Mouse (Mus musculus) embryo, embryonic 10.5 days (tissue): ENCODE measurements around the gene Selenok.

Experiments
- DNase-seq: peaks from one replicate; pipeline ENCODE4 v3.0.0-alpha.2; 2015; ENCODE audit warnings: low spot score

Gene Selenok

DNA sequence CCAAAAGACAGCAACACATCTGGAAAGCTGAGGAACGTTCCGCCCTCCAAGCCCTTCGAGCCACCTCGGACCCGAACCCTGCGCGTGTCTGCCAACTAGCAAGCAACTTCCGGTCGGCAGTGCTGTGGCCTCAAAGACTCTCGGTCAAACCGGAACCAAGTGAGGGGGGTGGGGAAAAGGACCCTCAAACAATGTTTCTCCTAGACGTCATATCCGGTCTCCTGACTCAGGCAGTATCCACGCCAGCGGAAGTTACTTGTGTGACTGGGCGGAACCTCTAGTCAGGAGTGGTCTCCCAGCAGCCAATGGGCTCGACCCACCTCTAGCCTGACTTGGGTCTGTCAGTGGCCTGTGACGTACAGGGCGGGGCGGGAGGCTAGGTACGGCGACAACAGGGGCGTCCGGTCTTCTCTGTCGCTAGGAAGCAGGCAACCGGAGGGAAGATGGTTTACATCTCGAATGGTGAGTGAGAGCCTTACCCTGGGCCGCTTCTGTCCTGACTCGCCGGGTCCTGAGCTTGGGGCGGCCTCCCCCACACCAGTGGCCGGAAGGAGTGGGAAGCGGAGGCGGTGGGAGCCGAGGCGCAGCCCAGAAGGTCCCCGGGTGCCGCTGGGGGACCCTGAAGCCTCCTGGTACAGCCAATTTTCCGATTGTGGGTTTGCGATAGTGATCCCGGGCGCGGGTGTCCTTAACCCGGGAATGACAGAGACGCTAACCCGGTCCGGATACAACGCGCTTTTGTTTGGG, at the start of gene Selenok:
Gene Selenok, plus strand, starts transcription at position 234 of the 747 bp plus-strand sequence.
- DNase-seq: peak; percentile 100

DNA sequence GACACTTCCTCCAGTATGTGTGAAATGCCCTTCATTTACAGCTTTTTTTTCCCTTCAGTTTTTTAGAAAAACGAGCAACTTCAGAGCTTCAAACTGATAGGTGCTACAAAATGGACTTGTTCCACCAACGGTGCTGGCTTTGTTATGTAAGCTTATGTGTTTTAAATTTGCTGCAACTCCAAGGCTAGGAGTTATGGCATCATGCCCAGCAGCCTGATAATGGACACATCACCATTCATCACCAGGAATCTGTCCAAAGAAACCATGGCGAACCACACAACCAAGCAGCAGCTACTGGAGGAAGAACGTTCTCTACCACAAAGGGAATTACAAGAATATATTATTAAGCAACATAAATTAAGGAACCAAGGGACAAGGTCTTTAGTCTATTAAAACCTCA, 39.1 kb upstream of the Selenok start:
- DNase-seq: no peak

DNA sequence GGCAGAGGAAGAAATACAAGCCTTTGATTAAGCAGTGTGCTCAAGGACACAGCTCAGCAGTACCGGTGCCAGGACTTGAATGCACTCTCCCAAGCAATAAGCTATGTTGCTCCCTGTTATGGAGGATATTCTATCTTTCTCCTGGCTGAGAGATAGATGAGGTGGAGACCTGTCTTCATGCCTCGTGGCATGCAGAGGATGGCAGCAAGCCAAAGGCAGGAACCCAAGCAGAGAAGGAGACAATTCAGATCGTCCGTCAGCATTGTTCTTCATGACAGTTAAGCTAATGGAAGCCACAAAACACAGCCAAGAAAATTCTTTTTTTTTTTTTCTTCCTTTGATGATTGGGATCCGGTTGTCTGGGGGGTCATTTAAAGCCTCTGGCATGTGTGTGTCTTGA, 32.6 kb upstream of the Selenok start:
- DNase-seq: no peak

DNA sequence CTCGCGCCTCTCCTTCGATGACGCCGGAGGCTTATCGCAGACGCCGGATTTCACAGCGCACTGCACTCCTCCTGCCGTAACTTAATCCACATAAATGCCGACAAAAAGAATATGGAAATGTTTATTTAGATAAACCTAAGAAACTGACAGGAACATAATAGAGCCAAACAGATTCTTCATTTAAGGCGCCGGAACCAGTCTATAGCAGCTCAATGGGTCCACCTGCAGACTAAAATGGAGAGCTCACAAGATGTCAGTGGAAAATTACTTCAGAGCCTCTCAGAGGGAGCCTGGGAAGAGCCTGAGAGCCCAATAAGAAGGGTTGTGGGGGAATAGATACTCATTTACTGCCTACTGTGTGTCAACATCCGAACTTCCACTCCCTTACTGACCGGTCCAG, 30.6 kb upstream of the Selenok start:
- DNase-seq: no peak

- peak; percentile 32 for DNase-seq
Observed at GRCm38 (mm10) chr14:29939600-29940312, 28.4 kb upstream of the Selenok start.

DNA sequence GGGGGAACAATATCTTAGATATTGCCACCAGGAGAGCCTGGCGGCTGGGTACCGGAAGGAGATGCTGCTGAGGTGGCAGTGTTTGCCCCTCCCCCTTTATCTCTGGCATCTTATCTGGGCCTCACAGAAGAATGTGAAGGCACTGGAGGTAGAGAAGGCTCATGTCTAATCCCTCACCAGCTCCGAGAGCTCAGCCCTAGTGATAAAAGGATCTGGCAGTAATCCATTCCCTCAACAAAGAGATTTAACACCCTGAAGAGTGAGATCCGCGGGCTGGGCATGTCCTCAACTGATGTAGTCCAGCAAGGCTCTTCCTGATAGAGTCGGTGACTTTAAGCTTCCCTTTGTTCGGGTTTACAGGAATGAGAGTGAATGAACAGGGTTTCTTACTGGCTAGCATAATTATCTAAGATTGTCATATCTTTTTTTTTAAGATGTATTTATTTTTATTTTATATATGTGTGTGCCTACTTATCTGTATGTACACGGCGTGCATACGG, 27.7 kb upstream of the Selenok start:
- DNase-seq: peak; percentile 34

DNA sequence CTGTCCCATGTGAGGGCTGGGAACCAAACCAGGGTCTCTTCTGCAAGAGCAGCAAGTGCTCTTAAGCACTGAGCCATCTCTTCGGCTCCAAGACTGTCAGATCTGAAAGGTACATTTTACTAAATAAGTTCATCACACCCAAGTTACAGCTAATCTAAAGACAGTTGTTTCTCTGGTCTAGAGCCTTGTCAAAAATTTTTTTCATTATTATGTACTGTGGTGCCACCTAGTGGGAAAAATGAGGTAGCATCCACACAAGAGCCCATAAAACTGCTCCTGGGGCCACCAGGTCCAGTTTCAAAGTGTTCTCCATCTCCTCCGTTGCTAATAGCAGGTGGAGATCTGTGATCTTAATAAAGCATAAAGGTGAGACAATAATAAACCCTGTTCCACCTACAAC, 27.2 kb upstream of the Selenok start:
- DNase-seq: peak; percentile 77

- no peak for DNase-seq
Observed at GRCm38 (mm10) chr14:29946761-29947309, 21.3 kb upstream of the Selenok start.

GRCm38 (mm10) chr14:29950805-29951204, 17.3 kb upstream of the Selenok start:
- DNase-seq: no peak

GRCm38 (mm10) chr14:29957393-29957792, 10.7 kb upstream of the Selenok start:
- no peak for DNase-seq

DNA sequence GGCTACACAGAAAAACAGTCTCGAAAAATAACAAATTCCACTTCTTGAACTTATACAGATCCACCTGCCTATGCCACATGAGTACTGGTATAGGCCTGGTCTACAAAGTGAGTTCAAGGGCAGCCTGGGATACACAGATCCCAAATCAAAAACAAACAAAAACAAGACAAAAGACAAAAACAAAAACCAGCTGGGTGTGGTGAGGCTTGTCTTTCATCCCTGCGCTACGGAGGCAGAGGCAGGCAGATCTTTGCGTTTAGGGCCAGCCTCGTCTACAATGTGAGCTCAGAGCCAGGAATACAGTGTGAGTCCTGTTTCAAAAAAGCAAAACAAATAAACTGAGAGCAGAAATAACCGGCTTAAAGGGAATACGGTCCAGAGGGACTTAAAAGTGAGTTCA, 497 bp upstream of the Selenok start:
- DNase-seq: no peak

- DNase-seq: no peak
Observed at GRCm38 (mm10) chr14:29971446-29971845, 3.3 kb downstream of the Selenok start.

DNA sequence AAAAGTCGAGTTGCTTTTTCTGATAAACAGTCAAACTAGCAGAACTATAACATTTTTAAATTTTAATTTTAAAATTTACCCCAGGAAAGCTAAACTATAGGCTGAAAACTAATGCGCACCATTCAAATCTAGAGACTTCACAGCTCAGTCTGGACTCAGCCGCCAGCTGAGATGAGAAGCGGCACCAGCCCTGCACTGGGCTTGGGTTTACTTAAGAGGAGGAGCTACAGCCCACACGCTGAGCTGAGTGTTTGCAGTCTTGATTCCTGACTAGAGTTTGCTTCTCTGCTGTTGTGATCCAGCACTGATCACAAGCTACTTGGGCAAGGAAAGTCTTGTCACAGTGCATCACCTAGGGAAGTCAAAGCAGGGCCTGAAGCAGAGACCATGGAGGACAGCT, 3.9 kb downstream of the Selenok start:
- no peak for DNase-seq

DNA sequence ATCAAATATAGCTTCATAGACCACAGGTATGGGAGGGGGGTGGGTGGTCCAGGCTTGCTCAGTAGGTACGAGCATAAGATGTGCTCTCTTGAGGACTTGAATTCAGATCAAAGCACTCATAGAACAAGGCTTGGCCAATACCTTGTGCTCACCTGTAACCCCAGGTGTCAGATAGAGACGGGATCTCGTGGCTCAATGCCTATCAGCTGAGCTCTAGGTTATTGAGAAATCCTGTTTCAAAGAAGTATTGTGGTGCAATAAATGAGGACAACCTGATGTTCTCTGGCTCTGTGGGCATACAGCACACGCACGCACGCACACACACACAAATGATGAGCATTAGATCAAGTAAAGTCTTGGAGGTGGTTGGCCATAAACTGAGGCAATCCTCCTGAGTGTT, 8.8 kb downstream of the Selenok start:
- DNase-seq: no peak

DNA sequence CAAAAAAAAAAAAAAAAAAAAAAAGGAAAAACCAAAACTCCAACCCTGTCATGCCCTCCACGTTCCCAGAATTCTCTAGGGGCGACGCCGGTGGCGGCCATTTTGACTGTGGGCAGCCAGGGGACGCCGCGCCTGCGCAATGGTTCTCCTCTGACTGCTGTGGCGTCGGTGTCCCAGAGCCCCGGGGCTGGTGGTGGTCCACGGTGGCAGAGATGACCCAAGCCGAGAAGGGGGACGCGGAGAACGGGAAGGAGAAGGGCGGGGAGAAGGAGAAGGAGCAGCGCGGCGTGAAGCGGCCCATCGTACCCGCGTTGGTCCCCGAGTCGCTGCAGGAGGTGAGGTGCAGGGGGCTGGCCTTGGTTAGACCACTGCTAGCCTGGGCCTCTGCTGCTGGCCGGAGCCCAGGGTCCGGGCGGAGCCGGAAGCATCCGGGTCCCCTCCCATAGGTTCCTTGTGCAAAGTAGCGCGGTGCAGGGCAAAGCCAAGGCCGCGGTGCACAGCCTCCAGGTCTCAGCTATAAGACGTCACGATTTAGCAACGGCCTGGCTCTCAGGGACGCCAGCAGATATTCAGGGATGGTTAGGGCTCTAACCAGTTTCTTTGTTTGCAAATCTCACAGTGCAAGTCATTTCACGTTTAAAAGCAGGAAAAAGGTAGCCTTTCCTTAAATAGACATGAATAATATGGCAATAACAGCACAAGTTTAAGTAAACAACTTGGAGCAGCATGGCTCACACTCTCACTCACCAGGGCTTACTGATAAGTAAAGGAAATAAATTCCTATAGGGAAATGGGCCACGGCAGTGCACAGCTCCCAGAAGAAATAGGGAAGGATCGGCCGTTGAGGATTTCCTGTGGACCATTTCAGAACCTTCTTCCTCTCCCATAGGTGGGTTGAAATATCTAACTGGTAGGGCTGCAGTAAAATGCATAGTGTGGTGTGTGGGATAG, 10.4 kb downstream of the Selenok start, which contains the start of gene Actr8:
Gene Actr8, plus strand, starts transcription at position 84 of the 951 bp plus-strand sequence.
- peak; percentile 95 for DNase-seq

DNA sequence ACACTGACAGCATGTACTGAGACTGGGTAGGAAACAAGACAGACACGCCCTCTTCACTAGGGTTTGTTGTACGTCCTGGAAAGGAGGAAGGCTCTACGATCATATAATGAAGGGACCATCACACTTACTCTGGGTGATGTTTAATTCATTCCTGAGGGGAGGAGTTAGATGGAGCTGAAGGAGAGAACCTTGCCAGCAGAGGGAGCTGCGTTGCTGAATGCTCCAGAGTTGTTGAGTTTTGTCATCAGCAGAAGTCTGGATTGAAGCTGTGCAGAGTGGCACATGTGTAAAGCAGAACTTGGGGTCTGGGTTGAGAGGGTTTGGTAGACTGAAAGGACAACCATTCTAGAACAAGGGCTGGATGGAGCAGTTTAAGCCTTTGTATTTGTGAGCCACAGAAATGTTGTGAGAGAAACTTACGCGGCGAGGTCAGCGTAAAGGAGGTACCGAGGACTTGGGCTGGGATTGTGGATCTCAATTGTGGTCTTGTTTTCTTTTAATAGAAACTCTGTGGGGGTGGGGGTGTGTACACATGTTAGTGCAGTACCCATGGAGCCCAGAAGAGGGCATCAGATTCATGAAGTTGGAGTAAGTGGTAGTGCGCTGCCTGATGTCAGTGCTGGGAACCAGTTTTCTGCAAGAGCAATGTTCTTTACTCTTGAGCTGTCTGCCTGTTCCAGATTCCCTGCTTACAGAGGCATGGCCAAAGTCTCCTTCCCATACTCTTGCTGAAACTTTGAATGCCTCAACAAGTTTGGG, 12.5 kb downstream of the Selenok start:
- peak; percentile 35 for DNase-seq

DNA sequence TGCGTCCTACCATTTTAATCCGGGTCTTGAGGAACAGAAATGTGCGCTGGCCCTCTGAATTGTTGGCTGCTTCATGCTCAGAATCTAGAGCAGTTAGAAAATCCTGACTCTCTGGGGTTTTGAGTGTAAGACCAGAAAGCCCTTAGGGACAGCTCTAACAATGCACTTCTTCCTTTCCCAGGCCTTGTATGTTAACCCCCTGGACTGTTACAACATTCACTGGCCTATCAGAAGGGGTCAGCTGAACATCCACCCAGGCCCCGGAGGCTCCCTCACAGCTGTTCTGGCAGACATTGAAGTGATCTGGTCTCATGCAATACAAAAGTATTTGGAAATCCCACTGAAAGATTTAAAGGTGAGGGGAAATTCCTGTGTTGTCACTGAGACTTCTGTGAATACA, 18.0 kb downstream of the Selenok start:
- no peak for DNase-seq

DNA sequence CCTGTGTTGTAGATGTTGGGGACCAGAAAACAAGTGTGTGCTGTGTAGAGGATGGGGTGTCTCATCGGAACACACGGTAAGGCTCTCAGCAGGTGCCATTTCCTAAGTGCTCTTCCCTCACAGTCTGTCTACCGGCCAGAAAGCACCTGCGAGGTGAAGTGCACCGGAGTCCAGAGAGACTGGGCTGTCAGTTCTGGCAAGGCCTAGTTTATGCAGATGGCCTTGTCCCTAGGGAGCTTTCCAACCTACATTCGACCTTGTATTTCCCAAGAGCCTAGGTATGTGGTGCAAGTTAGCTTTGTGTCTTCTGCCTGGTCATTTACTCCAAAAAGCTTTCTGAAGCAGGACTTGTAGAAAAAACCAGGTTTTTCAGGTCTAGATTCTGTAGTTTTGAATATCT, 19.2 kb downstream of the Selenok start:
- DNase-seq: no peak

GRCm38 (mm10) chr14:29987739-29988138, 19.6 kb downstream of the Selenok start:
- no peak for DNase-seq

GRCm38 (mm10) chr14:29988337-29988736, 20.2 kb downstream of the Selenok start:
- DNase-seq: no peak

DNA sequence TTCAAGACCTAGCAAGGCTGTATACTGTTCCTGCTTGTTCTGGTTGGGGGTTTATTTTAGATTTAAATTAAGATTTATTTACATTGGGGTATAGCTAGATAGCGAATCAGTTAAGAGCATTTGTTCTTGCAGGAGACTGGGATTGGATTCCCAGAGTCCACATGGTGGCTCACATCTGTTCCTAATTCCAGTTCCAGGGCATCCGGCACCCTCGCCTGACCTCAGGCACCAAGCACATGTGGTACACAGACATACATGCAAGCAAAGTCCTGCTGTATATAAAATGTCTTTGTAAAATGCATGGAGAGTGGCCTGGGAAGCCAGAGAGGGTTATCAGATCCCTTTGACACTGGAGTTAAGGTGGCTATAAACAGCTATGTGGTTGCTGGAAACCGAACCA, 26.9 kb downstream of the Selenok start:
- peak; percentile 73 for DNase-seq
